Mouse (Mus musculus): ENCODE measurements around the gene Gm21149.
"Not testable (repeated sequence)": the region's sequence is repeated elsewhere in the genome, so short reads cannot be mapped to it uniquely, and the experiment has no call there.

DNA sequence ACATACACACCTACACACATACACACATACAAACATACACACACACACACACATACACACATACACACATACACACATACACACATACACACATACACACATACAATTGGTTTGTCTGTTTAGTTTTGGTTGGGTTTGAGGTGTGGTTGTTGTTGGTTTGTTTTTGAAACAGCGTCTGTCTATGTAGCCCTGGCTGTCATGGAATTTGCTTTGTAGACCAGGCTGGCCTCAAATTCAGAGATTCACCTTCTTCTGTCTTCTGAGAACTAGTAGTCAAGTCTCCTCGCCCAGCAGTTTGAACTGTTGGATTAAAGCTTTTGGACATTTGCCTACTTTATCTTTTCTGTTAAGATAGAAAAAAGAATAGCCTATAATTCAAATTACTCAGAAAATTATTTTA, 14.6 kb upstream of the Gm21149 start:
- TF ChIP-seq POLR2A (IDR thresholded peaks at IDR 0.05; ENCODE audit: insufficient read depth, low read depth, low read length); CTCF (IDR thresholded peaks at IDR 0.05); EP300 (IDR thresholded peaks at IDR 0.05; ENCODE audit: insufficient read depth, low read depth, low read length): not testable (repeated sequence)

Measured in heart, adult 2 months (tissue).